9 mouse cellular contexts compared by ENCODE assay signal in the genomic region with DNA sequence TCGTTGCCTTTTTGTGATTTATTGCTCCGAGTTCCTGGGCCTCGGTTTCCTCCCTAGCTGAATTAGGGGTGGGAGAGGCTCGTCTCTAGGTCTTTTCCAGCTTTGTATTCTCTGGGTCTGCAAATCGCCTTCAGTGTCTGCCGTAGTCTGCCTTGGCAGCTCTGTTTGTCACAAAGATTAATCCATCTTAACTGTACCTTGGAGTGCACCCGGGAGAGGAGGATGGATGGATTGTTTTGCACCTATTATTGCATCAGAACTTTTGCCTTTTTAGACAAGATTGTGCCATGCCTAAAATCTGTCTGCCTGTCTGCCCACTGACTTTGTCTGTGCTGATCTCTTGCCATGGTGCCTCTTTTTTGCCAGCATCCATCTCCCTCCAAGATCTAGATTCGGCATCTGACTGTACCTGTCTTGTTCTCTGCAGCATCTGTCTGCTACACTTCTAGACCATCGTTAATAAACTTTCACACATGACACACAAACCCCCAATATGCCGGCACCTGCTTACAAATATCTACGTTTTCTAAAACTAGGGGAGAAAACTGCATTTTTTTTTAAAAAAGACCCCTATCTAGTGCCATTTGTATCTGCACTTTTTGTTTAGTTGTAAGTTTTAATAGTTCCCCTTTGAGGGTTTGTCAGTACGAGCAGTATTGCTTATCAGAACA.
DNase-seq lines count a peak whose midpoint lies in the region; ATAC-seq and TF ChIP-seq lines count a peak whose summit lies in the region.
"Had no signal": no experiment of that assay in that cellular context is flagged by ENCODE, and none has a peak within 500 bp of the region (broad histone marks: within the 10 kb centered on the region; RNA-seq: fewer than 3 reads in every experiment).

No protein-coding gene starts in this region.

- H3K9me3 ChIP-seq in lung, embryonic 14.5 days (ENCODE audit: low read depth, low read length) = no peaks in the 10 kb centered on the region
- H3K9me3 ChIP-seq in hindbrain, embryonic 15.5 days = no peaks in the 10 kb centered on the region
- H3K9me3 ChIP-seq in neural tube, embryonic 15.5 days (replicated peaks) = no peaks in the 10 kb centered on the region

- no peak for TF ChIP-seq CTCF in cerebellum, adult 2 months (IDR thresholded peaks at IDR 0.05; ENCODE audit: borderline replicate concordance, insufficient read depth, low read depth, low read length)
- no peak for TF ChIP-seq CTCF in lung, embryonic 14.5 days (IDR thresholded peaks at IDR 0.05; ENCODE audit: low read depth)

- no peaks in the 10 kb centered on the region for H3K36me3 ChIP-seq in lung, embryonic 14.5 days (ENCODE audit: insufficient read depth)
- H3K36me3 ChIP-seq in hindbrain, embryonic 15.5 days = no peaks in the 10 kb centered on the region
- no peaks in the 10 kb centered on the region for H3K36me3 ChIP-seq in neural tube, embryonic 15.5 days

- DNase-seq in cerebellum, adult 2 months = peak; percentile 48 to 61
- no peak for DNase-seq in cerebellum, postnatal 4 days (ENCODE audit: low spot score in 2 of 2)
- no peak for DNase-seq in lung, embryonic 14.5 days
- DNase-seq in lung, postnatal 14 days = no peak
- no peak for DNase-seq in right cerebral cortex, postnatal 4 days
- no peak for DNase-seq in thymus, postnatal 25 days

- no peak overlapping the region for H3K9ac ChIP-seq in lung, embryonic 14.5 days
- H3K9ac ChIP-seq in hindbrain, embryonic 15.5 days = peak overlapping the region; percentile 73
- peak overlapping the region; percentile 75 for H3K9ac ChIP-seq in neural tube, embryonic 15.5 days (replicated peaks)
- H3K9ac ChIP-seq: liver, embryonic 14.5 days had no signal

- 22% methylated on average over 12 of the region's 12 CpGs for WGBS in cerebellum, adult 2 months
- 35% methylated on average over 12 of the region's 12 CpGs for WGBS in lung, embryonic 14.5 days
- WGBS in hindbrain, embryonic 15.5 days = 18% methylated on average over 12 of the region's 12 CpGs
- WGBS in neural tube, embryonic 15.5 days = 12% methylated on average over 12 of the region's 12 CpGs

- peak overlapping the region; percentile 79 for H3K4me3 ChIP-seq in cerebellum, adult 2 months (replicated peaks; ENCODE audit: insufficient read depth, low read depth, low read length)
- H3K4me3 ChIP-seq in lung, embryonic 14.5 days (ENCODE audit: low read depth, low read length) = peak overlapping the region; percentile 34; the same call in 1 of the 2 replicates
- peak overlapping the region; percentile 66 for H3K4me3 ChIP-seq in hindbrain, embryonic 15.5 days
- H3K4me3 ChIP-seq in neural tube, embryonic 15.5 days (replicated peaks) = peak overlapping the region; percentile 59

- H3K4me2 ChIP-seq in lung, embryonic 14.5 days = peak overlapping the region; percentile 67
- H3K4me2 ChIP-seq in hindbrain, embryonic 15.5 days = peak overlapping the region; percentile 58
- H3K4me2 ChIP-seq in neural tube, embryonic 15.5 days = peak overlapping the region; percentile 70

- peak overlapping the region; percentile 91 for H3K27ac ChIP-seq in cerebellum, adult 2 months (ENCODE audit: insufficient read depth, low read length)
- H3K27ac ChIP-seq in lung, embryonic 14.5 days (ENCODE audit: low read depth) = no peak overlapping the region
- peak overlapping the region; percentile 96 for H3K27ac ChIP-seq in hindbrain, embryonic 15.5 days (replicated peaks)
- H3K27ac ChIP-seq in neural tube, embryonic 15.5 days (replicated peaks) = peak overlapping the region; percentile 95
- H3K27ac ChIP-seq: liver, embryonic 14.5 days had no signal

- no peak for TF ChIP-seq POLR2A in cerebellum, adult 2 months (IDR thresholded peaks at IDR 0.05; ENCODE audit: borderline replicate concordance, insufficient read depth, low read length)

- no peak for ATAC-seq in lung, embryonic 14.5 days (ENCODE audit: insufficient read depth)
- ATAC-seq in hindbrain, embryonic 15.5 days (ENCODE audit: low FRiP score, low read depth) = no peak
- no peak for ATAC-seq in neural tube, embryonic 15.5 days (ENCODE audit: low FRiP score)

- H3K4me1 ChIP-seq in cerebellum, adult 2 months (ENCODE audit: control insufficient read depth, insufficient read depth, low read length) = peaks cover 8% of the 10 kb centered on the region; the same call in 1 of the 2 replicates
- H3K4me1 ChIP-seq in lung, embryonic 14.5 days (ENCODE audit: insufficient read depth) = no peaks in the 10 kb centered on the region
- peaks cover 37% of the 10 kb centered on the region for H3K4me1 ChIP-seq in hindbrain, embryonic 15.5 days (replicated peaks)
- H3K4me1 ChIP-seq in neural tube, embryonic 15.5 days = peaks cover 33% of the 10 kb centered on the region

- no peaks in the 10 kb centered on the region for H3K27me3 ChIP-seq in cerebellum, adult 2 months (ENCODE audit: control insufficient read depth, insufficient read depth, low read length)
- no peaks in the 10 kb centered on the region for H3K27me3 ChIP-seq in lung, embryonic 14.5 days (ENCODE audit: insufficient read depth, low read length)
- no peaks in the 10 kb centered on the region for H3K27me3 ChIP-seq in hindbrain, embryonic 15.5 days
- no peaks in the 10 kb centered on the region for H3K27me3 ChIP-seq in neural tube, embryonic 15.5 days (replicated peaks)

Comparison
In these comparisons a context has a peak if more than half of its experiments do, and no peak if none do; other contexts are left out.
1. DNase-seq: peak in cerebellum, adult 2 months (2 of 2); none in cerebellum, postnatal 4 days (0 of 2), lung, embryonic 14.5 days (single experiment), lung, postnatal 14 days (single experiment), right cerebral cortex, postnatal 4 days (single experiment) and thymus, postnatal 25 days (single experiment).
2. Peak in every context shown above with its lines, with median percentiles within 50 percentile points of each other: H3K4me3 ChIP-seq and H3K4me2 ChIP-seq.